Mouse (Mus musculus) kidney, postnatal 0 days (tissue): Measurements from ENCODE around the gene Ssc5d. TPM values are rescaled to one million over a fixed set of nuclear protein-coding genes. Genes with fewer than 3 reads are reported as not detected.

Experiments used
- ATAC-seq: fragments of 200-750 bp; cut with Nextera tagmentation; replicated peaks from 2 replicates; pipeline ENCODE4 v1.8.0; 2017; ENCODE audit warnings: low read depth, moderate number of reproducible peaks, moderate TSS enrichment, moderate library complexity; ENCODE audit not compliant: low FRiP score
- DNase-seq: peaks from one replicate; pipeline ENCODE4 v3.0.0-alpha.2; 2016; ENCODE audit warnings: low spot score
- H3K27ac ChIP-seq: fragments of 300-500 bp; sonication (generic); 2 replicates; pipeline ENCODE4 v1.5.1; 2014; ENCODE audit warnings: mild to moderate bottlenecking
- H3K27me3 ChIP-seq: fragments of 300-500 bp; sonication (generic); 2 replicates; pipeline ENCODE4 v1.6.1; 2014; ENCODE audit warnings: low read length, mixed read lengths; ENCODE audit not compliant: insufficient read depth
- H3K36me3 ChIP-seq: fragments of 300-500 bp; sonication (generic); 2 replicates; pipeline ENCODE4 v1.6.1; 2014; ENCODE audit warnings: low read length, mixed read lengths; ENCODE audit not compliant: insufficient read depth
- H3K4me1 ChIP-seq: fragments of 300-500 bp; sonication (generic); replicated peaks from 2 replicates; pipeline ENCODE4 v1.6.1; 2014; ENCODE audit warnings: antibody characterized with exemption, low read length, mixed read lengths; ENCODE audit not compliant: insufficient read depth
- H3K4me2 ChIP-seq: fragments of 300-500 bp; sonication (generic); 2 replicates; pipeline ENCODE4 v1.6.1; 2014; ENCODE audit warnings: mild to moderate bottlenecking, low read length, moderate library complexity, mixed read lengths
- H3K4me3 ChIP-seq: fragments of 300-500 bp; sonication (generic); replicated peaks from 2 replicates; pipeline ENCODE4 v1.5.1; 2014; ENCODE audit warnings: low read depth, low read length
- H3K9ac ChIP-seq: fragments of 300-500 bp; sonication (generic); 2 replicates; pipeline ENCODE4 v1.6.1; 2014; ENCODE audit warnings: low read depth, low read length
- H3K9me3 ChIP-seq: fragments of 300-500 bp; sonication (generic); replicated peaks from 2 replicates; pipeline ENCODE4 v1.6.1; 2016; ENCODE audit warnings: low read length, inconsistent platforms, mixed read lengths
- CTCF ChIP-seq: IDR thresholded peaks from 2 replicates; pipeline ENCODE4 v1.5.1; 2016; ENCODE audit warnings: antibody characterized with exemption, low read depth, mild to moderate bottlenecking, moderate library complexity
- WGBS: fragments of 180-500 bp; shearing (Covaris S2); extraction: QIAGEN DNeasy Blood & Tissue Kit; methylation state at CpG from one replicate; pipeline ENCODE4 v1.1.7; 2014; 5-methylcytosine and 5-hydroxymethylcytosine counted together
- polyA plus RNA-seq: library from polyadenylated mRNA; unstranded; fragments of >200 nt; fragmentation: Nextera tagmentation; extraction: Ambion mirVana; gene quantifications from 2 replicates; pipeline ENCODE4 v1.2.1, GENCODE M21; 2015

Ssc5d gene
- polyA plus RNA-seq, 1 experiment from 2014 or later: 1.1 TPM

DNA sequence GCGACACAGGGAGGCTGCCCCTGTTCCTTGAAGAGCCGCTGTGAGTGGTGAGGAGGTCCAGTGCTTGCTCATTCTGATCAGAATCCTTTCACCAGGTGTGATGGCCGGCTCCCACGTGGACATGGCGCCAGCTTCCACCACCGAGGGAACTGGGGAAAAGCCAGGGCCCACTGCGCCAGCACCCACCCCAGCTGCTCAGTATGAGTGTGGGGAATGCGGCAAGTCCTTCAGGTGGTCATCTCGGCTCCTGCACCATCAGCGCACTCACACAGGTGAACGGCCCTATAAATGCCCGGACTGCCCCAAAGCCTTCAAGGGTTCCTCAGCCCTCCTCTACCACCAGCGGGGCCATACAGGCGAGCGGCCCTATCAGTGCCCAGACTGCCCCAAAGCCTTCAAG lies 6.9 kb upstream of the Ssc5d start:
- Histone ChIP-seq H3K4me1 (peaks cover 21% of the 10 kb centered on the region), H3K27ac (no peak overlapping the region), H3K4me2 (no peak overlapping the region), H3K9ac (no peak overlapping the region), H3K27me3 (no peaks in the 10 kb centered on the region), H3K36me3 (peaks cover 32% of the 10 kb centered on the region), H3K9me3 (no peaks in the 10 kb centered on the region), H3K4me3 (no peak overlapping the region)
- DNase-seq (no peak), ATAC-seq (no peak)
- WGBS: 89% methylated on average over 15 of the region's 15 CpGs
- no peak for TF ChIP-seq CTCF

DNA sequence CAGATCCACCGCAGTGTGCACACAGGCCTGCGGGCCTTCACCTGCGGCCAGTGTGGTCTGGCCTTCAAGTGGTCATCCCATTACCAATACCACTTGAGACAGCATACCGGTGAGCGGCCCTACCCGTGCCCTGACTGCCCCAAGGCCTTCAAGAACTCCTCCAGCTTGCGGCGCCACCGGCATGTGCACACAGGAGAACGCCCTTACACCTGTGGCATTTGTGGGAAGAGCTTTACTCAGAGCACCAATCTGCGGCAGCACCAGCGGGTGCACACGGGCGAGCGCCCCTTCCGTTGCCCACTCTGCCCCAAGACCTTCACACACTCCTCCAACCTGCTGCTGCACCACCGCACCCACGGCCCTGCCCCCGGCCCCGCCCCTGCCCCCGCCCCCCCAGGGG lies 6.5 kb upstream of the Ssc5d start:
- Histone ChIP-seq H3K36me3 (peaks cover 32% of the 10 kb centered on the region), H3K4me1 (peaks cover 25% of the 10 kb centered on the region), H3K27ac (no peak overlapping the region), H3K9me3 (no peaks in the 10 kb centered on the region), H3K4me2 (no peak overlapping the region), H3K9ac (no peak overlapping the region), H3K27me3 (no peaks in the 10 kb centered on the region), H3K4me3 (no peak overlapping the region)
- ATAC-seq (no peak), DNase-seq (no peak)
- WGBS: 87% methylated on average over 21 of the region's 21 CpGs
- no peak for TF ChIP-seq CTCF

DNA sequence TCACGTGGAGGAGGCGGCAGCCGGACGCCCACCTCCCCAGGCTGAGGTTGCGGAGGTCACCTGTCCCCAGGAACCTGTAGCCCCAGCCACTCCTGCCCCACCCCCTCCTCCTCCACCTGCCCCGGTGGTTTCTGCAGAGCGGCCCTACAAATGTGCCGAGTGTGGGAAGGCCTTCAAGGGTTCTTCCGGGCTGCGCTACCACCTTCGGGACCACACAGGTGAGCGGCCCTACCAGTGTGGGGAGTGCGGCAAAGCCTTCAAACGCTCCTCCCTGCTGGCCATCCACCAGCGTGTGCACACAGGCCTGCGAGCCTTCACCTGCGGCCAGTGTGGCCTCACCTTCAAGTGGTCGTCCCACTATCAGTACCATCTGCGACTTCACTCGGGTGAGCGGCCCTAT lies 5.6 kb upstream of the Ssc5d start:
- Histone ChIP-seq H3K27ac (no peak overlapping the region), H3K36me3 (peaks cover 32% of the 10 kb centered on the region), H3K4me2 (no peak overlapping the region), H3K4me1 (peaks cover 31% of the 10 kb centered on the region), H3K27me3 (no peaks in the 10 kb centered on the region), H3K4me3 (no peak overlapping the region), H3K9me3 (no peaks in the 10 kb centered on the region), H3K9ac (no peak overlapping the region)
- no peak for TF ChIP-seq CTCF
- WGBS: 85% methylated on average over 21 of the region's 21 CpGs
- DNase-seq (no peak), ATAC-seq (no peak)

DNA sequence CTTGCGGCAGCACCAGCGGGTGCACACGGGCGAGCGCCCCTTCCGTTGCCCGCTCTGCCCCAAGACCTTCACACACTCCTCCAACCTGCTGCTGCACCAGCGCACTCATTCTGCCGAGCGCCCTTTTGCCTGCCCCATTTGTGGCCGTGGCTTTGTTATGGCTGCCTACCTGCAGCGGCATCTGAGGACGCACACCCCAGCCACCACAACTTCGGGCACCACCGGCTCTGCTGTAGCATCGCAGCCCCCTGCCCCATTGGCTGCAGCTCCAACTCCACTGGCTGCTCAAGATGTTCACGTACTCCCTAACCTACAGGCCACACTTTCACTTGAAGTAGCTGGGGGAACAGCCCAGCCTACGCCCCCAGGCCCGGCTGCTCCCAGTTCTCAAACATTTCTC lies 5.1 kb upstream of the Ssc5d start:
- no peak for TF ChIP-seq CTCF
- no peaks in the 10 kb centered on the region for H3K27me3 ChIP-seq
- H3K27ac ChIP-seq: peak overlapping the region; percentile 54
- H3K4me2 ChIP-seq: no peak overlapping the region
- H3K9ac ChIP-seq: no peak overlapping the region
- ATAC-seq (no peak), DNase-seq (no peak)
- H3K36me3 ChIP-seq: peaks cover 32% of the 10 kb centered on the region
- H3K9me3 ChIP-seq: no peaks in the 10 kb centered on the region
- WGBS: 92% methylated on average over 19 of the region's 19 CpGs
- H3K4me1 ChIP-seq: peaks cover 31% of the 10 kb centered on the region
- no peak overlapping the region for H3K4me3 ChIP-seq

DNA sequence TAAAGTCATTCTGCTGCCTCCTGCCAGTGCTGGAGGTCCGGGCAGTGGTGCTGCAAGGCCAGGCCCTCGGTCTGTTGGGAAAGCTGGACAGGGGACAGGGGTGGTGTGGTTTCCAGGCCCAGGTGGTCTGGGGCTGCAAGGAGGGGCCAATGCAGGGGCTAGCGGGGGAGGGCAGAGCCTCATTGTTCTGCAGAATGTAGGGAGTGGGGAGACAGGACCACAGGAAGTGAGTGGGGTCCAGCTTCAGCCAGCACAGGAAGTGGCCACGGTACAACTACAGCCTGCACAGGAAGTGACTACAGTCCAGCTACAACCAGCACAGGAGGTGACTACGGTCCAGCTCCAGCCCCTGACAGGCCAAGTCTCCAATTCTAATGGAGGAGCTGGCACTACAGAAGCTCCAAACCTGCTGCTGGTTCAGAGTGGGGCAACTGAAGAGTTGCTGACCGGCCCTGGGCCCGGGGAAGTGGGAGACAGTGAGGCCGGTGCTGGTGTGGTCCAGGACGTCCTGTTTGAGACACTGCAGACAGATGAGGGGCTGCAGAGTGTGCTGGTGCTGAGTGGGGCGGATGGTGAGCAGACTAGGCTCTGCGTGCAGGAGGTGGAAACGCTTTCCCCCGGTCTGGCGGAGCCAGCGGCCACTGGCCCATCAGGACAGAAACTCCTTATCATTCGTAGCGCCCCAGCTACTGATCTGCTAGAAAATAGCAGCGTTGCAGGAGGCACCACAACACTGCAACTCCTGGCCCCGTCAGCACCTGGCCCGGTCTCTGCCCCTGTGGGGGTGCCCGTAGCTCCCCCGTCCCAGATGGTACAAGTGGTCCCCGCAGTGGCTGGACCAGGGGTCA lies 4.4 kb upstream of the Ssc5d start:
- Histone ChIP-seq H3K4me3 (no peak overlapping the region), H3K4me1 (peaks cover 30% of the 10 kb centered on the region), H3K9ac (no peak overlapping the region), H3K27ac (peak overlapping the region; percentile 54), H3K4me2 (no peak overlapping the region), H3K9me3 (no peaks in the 10 kb centered on the region), H3K36me3 (peaks cover 32% of the 10 kb centered on the region), H3K27me3 (no peaks in the 10 kb centered on the region)
- DNase-seq (peak; percentile 45), ATAC-seq (no peak)
- TF ChIP-seq CTCF: no peak
- WGBS: 55% methylated on average over 23 of the region's 23 CpGs

DNA sequence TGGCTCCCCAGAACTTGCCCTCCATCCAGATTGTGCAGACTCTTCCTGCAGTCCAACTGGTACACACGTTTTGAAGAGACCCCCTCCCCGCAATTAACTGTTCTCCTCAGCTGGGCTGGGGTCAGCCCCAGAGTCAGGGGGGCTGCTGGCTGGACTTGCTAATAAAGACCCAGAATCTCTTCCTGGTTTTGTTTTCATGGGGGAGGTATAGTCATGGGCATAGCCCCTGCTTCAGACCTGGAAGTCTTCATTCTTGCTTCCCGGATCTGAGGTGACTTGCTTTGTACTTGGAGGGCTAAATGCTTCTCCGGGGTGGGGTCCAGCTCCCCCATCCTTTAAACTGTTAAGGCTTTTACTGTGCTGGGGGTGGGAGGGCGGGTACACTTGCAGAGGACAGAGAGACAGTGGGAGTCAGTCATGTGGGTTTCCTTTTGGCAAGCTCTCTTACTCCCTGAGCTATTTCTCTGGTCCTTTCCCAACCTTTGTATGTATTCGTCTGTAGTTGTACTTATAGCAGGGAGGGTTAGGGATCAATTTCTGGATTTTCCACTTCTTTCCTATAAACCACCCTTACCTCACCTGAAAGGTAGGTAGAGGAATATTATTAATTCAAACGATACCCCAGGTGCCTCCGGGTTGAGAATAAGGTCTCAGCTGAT lies 3.6 kb upstream of the Ssc5d start, which contains the start of gene Nat14:
Gene Nat14 (plus strand): TSS at position 205 of the 659 bp plus-strand sequence.
- ATAC-seq (no peak), DNase-seq (no peak)
- Histone ChIP-seq H3K9ac (peak within 1 kb of the TSS; percentile 14; the same call in 1 of the 2 replicates), H3K9me3 (no peaks in the 10 kb centered on the region), H3K4me2 (peak within 1 kb of the TSS; percentile 62), H3K36me3 (peaks cover 32% of the 10 kb centered on the region), H3K27me3 (no peaks in the 10 kb centered on the region), H3K27ac (peak within 1 kb of the TSS; percentile 54), H3K4me3 (peak within 1 kb of the TSS; percentile 21), H3K4me1 (peaks cover 28% of the 10 kb centered on the region)
- WGBS: 34% methylated on average over 8 of the region's 8 CpGs
- no peak for TF ChIP-seq CTCF
